Mouse (Mus musculus): ENCODE data around the gene Nucks1. TPM values are rescaled to one million over a fixed set of nuclear protein-coding genes. Genes with fewer than 3 reads are reported as not detected.
A peak's percentile ranks its signal among the peaks of the same experiment; 100 is the strongest.

Nucks1 gene
- total and polyA plus RNA-seq, 3 experiments: 87.4 to 267 (median 96.9) TPM

DNA sequence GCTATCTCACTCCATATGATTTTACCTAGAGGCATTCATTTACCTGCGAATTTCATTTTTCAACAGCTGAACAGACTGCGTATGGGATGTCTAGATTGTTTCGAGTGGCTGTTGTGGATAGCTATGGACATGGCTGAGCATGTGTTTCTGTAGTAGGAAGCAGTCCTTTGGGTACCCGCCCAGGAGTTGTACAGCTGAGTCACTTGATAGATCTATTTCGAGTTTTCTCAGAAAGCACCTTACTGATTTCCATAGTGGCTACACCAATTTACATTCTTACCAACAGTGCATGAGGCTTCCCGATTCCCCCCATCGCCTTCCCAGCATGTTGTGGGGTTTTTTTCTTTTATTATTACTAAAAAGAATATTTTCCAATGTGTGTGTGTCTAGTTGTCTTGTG is 7.1 kb upstream of the Nucks1 start:
- in situ Hi-C loops (cut with MboI; ENCODE audit: low pct_ligation_motif_present, low pct_unique_long_range_greater_than_20kb, low sequenced_read_pairs) (no loop called here), dilution Hi-C loops (cut with MboI; ENCODE audit: extremely low pct_ligation_motif_present, extremely low pct_unique_long_range_greater_than_20kb, low sequenced_read_pairs) (no loop called here)
- peak; percentile 56 for DNase-seq (ENCODE audit: extremely low read depth)
- Histone ChIP-seq H3K4me2 (ENCODE audit: insufficient read depth, low read depth, poor library complexity, severe bottlenecking) (no peak overlapping the region), H3K27ac (ENCODE audit: insufficient read depth, low read depth) (no peak overlapping the region), H3K4me1 (ENCODE audit: control insufficient read depth in 1 of 2, insufficient read depth in 2 of 2) (peaks cover 0 to 36% of the 10 kb centered on the region in 2 experiments; a peak in 2 of 4 replicates), H3K4me3 (replicated peaks in 1 of 3; ENCODE audit: low read depth in 2 of 3, low read length in 2 of 3, poor library complexity in 1 of 3) (no peak overlapping the region), H3K36me3 (replicated peaks in 1 of 2; ENCODE audit: control insufficient read depth in 1 of 2, insufficient read depth in 1 of 2, low read length in 1 of 2) (no peaks in the 10 kb centered on the region), H3K27me3 (replicated peaks) (no peaks in the 10 kb centered on the region), H3K79me2 (replicated peaks; ENCODE audit: control insufficient read depth, extremely low read depth, insufficient read depth, poor library complexity, severe bottlenecking) (no peaks in the 10 kb centered on the region), H3K9me3 (replicated peaks; ENCODE audit: low read length) (no peaks in the 10 kb centered on the region), H3K9ac (ENCODE audit: insufficient read depth, low read depth) (no peak overlapping the region)
- TF ChIP-seq ZMIZ1 (IDR thresholded peaks at IDR 0.05; ENCODE audit: low read depth, low read length): no peak
- TF ChIP-seq ZKSCAN1 (IDR thresholded peaks at IDR 0.05; ENCODE audit: borderline replicate concordance, low read depth, low read length): no peak
- no peak for TF ChIP-seq HCFC1 (IDR thresholded peaks at IDR 0.05; ENCODE audit: low read depth, low read length)
- no peak for TF ChIP-seq RAD21 (IDR thresholded peaks at IDR 0.05; ENCODE audit: low read depth, low read length)
- TF ChIP-seq ETS1 (conservative IDR thresholded peaks at IDR 0.05; ENCODE audit: low read depth, low read length): peak; percentile 38; the same call in 1 of the 2 replicates
- TF ChIP-seq IRF4 (IDR thresholded peaks at IDR 0.05; ENCODE audit: low read depth, low read length): peak; percentile 30; the same call in 1 of the 2 replicates
- no peak for TF ChIP-seq POLR2AphosphoS2 (IDR thresholded peaks at IDR 0.05; ENCODE audit: low read depth, low read length)
- no peak for TF ChIP-seq TBP (conservative IDR thresholded peaks at IDR 0.05; ENCODE audit: low read depth, low read length)
- no peak for TF ChIP-seq MAX (IDR thresholded peaks at IDR 0.05; ENCODE audit: low read length)
- no peak for TF ChIP-seq ZNF384 (IDR thresholded peaks at IDR 0.05; ENCODE audit: low read depth, low read length)
- peak; percentile 85; the same call in 1 of the 2 replicates for TF ChIP-seq MEF2A (IDR thresholded peaks at IDR 0.05; ENCODE audit: borderline replicate concordance, low read depth, low read length)
- no peak for TF ChIP-seq RCOR1 (conservative IDR thresholded peaks at IDR 0.05; ENCODE audit: low read depth, low read length)
- TF ChIP-seq MAZ (IDR thresholded peaks at IDR 0.05; ENCODE audit: low read depth, low read length): no peak
- TF ChIP-seq GABPA (IDR thresholded peaks at IDR 0.05; ENCODE audit: insufficient replicate concordance, low read depth, low read length): no peak
- no peak for TF ChIP-seq MAFK (IDR thresholded peaks at IDR 0.05; ENCODE audit: insufficient replicate concordance, low read length)
- TF ChIP-seq USF2 (conservative IDR thresholded peaks at IDR 0.05; ENCODE audit: low read depth, low read length): no peak
- no peak for TF ChIP-seq JUN (IDR thresholded peaks at IDR 0.05; ENCODE audit: insufficient read depth, low read depth, low read length)
- TF ChIP-seq CHD1 (IDR thresholded peaks at IDR 0.05; ENCODE audit: low read depth, low read length): no peak

GRCm38 (mm10) chr1:131905497-131905896 is 4.8 kb upstream of the Nucks1 start:
- Histone ChIP-seq H3K27ac (ENCODE audit: insufficient read depth, low read depth) (no peak overlapping the region), H3K79me2 (replicated peaks; ENCODE audit: control insufficient read depth, extremely low read depth, insufficient read depth, poor library complexity, severe bottlenecking) (no peaks in the 10 kb centered on the region), H3K4me3 (replicated peaks in 1 of 3; ENCODE audit: low read depth in 2 of 3, low read length in 2 of 3, poor library complexity in 1 of 3) (no peak overlapping the region), H3K9me3 (replicated peaks; ENCODE audit: low read length) (no peaks in the 10 kb centered on the region), H3K4me1 (ENCODE audit: control insufficient read depth in 1 of 2, insufficient read depth in 2 of 2) (peaks cover 0 to 46% of the 10 kb centered on the region in 2 experiments; a peak in 2 of 4 replicates), H3K9ac (ENCODE audit: insufficient read depth, low read depth) (no peak overlapping the region), H3K27me3 (replicated peaks) (no peaks in the 10 kb centered on the region), H3K4me2 (ENCODE audit: insufficient read depth, low read depth, poor library complexity, severe bottlenecking) (no peak overlapping the region), H3K36me3 (replicated peaks in 1 of 2; ENCODE audit: control insufficient read depth in 1 of 2, insufficient read depth in 1 of 2, low read length in 1 of 2) (no peaks in the 10 kb centered on the region)
- DNase-seq (ENCODE audit: extremely low read depth): peak; percentile 39
- dilution Hi-C loops (cut with MboI; ENCODE audit: extremely low pct_ligation_motif_present, extremely low pct_unique_long_range_greater_than_20kb, low sequenced_read_pairs): no loop called here
- TF ChIP-seq USF2 (conservative IDR thresholded peaks at IDR 0.05; ENCODE audit: low read depth, low read length) (no peak), GABPA (IDR thresholded peaks at IDR 0.05; ENCODE audit: insufficient replicate concordance, low read depth, low read length) (no peak), CTCF (conservative IDR thresholded peaks at IDR 0.05 in 1 of 2, IDR thresholded peaks at IDR 0.05 in 1 of 2; ENCODE audit: low read depth in 2 of 2, low read length in 2 of 2) (peak; percentile 37 to 72; a peak in 2 of 4 replicates), MAX (IDR thresholded peaks at IDR 0.05; ENCODE audit: low read length) (no peak), MAFK (IDR thresholded peaks at IDR 0.05; ENCODE audit: insufficient replicate concordance, low read length) (no peak), JUND (conservative IDR thresholded peaks at IDR 0.05; ENCODE audit: low read depth, low read length) (no peak), RAD21 (IDR thresholded peaks at IDR 0.05; ENCODE audit: low read depth, low read length) (peak; percentile 68), CHD2 (IDR thresholded peaks at IDR 0.05; ENCODE audit: low read length) (peak; percentile 68), JUN (IDR thresholded peaks at IDR 0.05; ENCODE audit: insufficient read depth, low read depth, low read length) (no peak), ZNF384 (IDR thresholded peaks at IDR 0.05; ENCODE audit: low read depth, low read length) (peak; percentile 16; the same call in 1 of the 2 replicates), POLR2AphosphoS2 (IDR thresholded peaks at IDR 0.05; ENCODE audit: low read depth, low read length) (no peak), IRF4 (IDR thresholded peaks at IDR 0.05; ENCODE audit: low read depth, low read length) (0 out of 2 replicates have a peak, but pooled peaks have one; percentile 27), ZC3H11A (IDR thresholded peaks at IDR 0.05; ENCODE audit: low read depth, low read length) (peak; percentile 12; the same call in 1 of the 2 replicates), SMC3 (IDR thresholded peaks at IDR 0.05; ENCODE audit: low read depth, low read length) (peak; percentile 53), TCF12 (IDR thresholded peaks at IDR 0.05; ENCODE audit: low read depth, low read length) (0 out of 2 replicates have a peak, but pooled peaks have one; percentile 29), ELF1 (IDR thresholded peaks at IDR 0.05; ENCODE audit: low read depth, low read length) (no peak), HCFC1 (IDR thresholded peaks at IDR 0.05; ENCODE audit: low read depth, low read length) (peak; percentile 32; the same call in 1 of the 2 replicates)
- in situ Hi-C loops (cut with MboI; ENCODE audit: low pct_ligation_motif_present, low pct_unique_long_range_greater_than_20kb, low sequenced_read_pairs): no loop called here

All from CH12.LX (cell line).